Mouse (Mus musculus): ENCODE measurements around the gene Myo9b. TPM values are rescaled to one million over a fixed set of nuclear protein-coding genes. Genes with fewer than 3 reads are reported as not detected.

Myo9b gene
- polyA plus RNA-seq, 1 experiment = 12.4 TPM

DNA sequence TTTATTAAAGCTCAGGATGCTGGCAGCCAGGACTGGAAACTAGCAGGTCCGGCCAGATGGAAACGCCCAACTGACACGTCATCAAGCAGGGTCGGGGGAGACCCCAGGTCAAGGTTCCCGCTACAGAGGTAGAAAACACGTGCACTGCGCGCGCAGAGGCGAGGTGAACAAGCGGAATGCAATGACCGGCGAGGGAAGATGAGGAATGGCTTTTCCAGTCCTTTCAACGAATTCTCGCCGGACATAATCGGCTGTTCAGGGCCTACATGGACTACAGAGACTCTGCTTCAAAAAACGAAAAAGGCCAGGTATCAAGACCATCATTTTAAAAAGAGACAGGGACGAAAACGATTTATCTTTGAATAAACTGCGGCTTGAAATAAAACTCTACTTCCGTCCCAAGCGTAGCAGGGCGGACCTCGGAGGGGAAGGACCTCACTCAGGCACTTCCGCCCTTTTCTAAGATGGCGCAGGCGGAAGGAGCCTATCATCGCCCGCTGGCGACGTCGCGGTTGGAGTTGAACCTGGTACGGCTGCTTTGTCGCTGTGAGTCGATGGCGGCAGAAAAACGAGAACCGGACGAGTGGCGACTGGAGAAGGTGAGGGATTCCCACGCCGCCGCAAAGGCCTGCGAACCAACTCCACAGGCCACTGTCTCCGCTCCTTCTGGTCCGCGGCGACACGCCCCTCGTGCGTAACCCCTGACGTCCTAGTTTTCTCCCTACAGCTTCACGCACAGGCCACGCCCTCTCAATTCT, 94.4 kb downstream of the Myo9b start, which contains the start of gene Use1:
Gene Use1, plus strand, starts transcription at position 78 of the 758 bp plus-strand sequence.
- peak; percentile 86 for DNase-seq (ENCODE audit: low spot score)

- DNase-seq (ENCODE audit: low spot score) = no peak
Observed at GRCm38 (mm10) chr8:71367529-71368176, 95.1 kb downstream of the Myo9b start.

DNA sequence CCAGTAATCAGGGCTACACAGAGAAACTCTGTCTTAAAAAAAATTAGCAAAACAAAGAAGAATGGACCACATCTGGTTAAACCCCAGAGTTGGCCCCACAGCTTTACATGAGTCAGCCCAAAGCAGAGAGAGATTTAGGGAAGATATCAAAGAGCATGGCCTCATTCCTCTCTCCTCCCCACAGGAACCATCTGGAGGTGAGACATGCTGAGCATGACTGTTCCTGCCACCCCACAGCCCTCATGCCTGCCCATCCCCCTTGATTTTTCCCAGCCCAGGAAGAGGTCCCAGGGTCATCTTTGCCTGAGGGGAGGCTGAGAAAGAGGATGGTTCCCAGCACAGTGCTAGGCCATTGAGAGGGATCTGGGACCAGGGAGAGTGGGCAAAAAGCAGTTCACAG, 95.9 kb downstream of the Myo9b start:
- no peak for DNase-seq (ENCODE audit: low spot score)

DNA sequence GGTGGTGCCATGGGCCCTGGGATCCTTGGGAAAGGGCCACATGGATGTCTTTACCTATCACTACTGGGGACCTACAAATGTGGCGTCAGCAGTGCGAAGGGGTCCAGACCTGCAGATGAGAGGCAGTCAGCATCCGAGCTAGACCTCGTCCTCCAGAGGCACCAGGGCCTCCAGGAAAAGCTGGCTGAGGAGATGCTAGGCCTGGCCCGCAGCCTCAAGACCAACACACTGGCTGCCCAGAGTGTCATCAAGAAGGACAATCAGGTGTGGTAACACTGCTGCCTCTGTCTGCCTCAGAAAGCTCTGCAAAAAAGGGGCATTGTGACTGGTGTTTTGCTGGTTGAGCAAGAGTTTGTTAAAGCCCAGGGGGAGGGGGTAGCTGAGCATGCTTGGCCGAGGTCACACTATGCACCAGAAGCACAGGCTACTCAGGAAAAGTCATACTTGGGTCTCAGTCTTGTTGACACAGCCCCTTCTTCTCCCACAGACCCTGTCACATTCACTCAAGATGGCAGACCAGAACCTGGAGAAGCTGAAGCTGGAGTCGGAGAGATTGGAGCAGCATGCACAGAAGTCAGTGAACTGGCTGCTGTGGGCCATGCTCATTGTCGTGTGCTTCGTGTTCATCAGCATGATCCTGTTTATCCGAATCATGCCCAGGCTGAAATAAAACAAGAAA, 96.7 kb downstream of the Myo9b start:
- DNase-seq (ENCODE audit: low spot score) = no peak

GRCm38 (mm10) chr8:71370711-71371235, 98.3 kb downstream of the Myo9b start:
- DNase-seq (ENCODE audit: low spot score) = no peak

- DNase-seq (ENCODE audit: low spot score) = peak; percentile 100
Observed at GRCm38 (mm10) chr8:71371236-71371848, 98.8 kb downstream of the Myo9b start, which contains the start of gene Ocel1. TSS of gene Ocel1 (plus strand) at chr8:71371298.

DNA sequence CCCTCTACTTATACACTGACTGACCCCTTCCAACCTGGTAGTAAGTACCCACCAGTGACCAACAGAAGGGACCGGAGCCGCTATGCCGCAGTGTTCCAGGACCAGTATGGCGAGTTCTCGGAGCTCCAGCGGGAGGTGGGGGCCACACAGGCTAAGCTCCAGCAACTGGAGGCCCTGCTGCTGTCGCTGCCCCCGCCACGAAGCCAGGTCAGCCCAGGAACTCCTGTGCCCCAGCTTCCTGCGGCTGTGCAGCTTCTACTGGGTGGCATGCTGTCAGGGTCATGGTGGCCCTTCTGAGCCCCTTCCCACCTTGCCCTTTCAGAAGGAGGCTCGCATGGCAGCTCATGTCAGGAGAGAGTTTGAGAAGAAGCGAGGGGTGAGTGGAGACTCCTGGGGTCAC, 99.9 kb downstream of the Myo9b start:
- no peak for DNase-seq (ENCODE audit: low spot score)

GRCm38 (mm10) chr8:71373000-71373399, 100.5 kb downstream of the Myo9b start:
- DNase-seq (ENCODE audit: low spot score) = no peak

- no peak for DNase-seq (ENCODE audit: low spot score)
Observed at GRCm38 (mm10) chr8:71374616-71375206, 102.2 kb downstream of the Myo9b start.

- no peak for DNase-seq (ENCODE audit: low spot score)
Observed at GRCm38 (mm10) chr8:71375581-71376422, 103.3 kb downstream of the Myo9b start.

- no peak for DNase-seq (ENCODE audit: low spot score)
Observed at GRCm38 (mm10) chr8:71376423-71377030, 104.0 kb downstream of the Myo9b start.

DNA sequence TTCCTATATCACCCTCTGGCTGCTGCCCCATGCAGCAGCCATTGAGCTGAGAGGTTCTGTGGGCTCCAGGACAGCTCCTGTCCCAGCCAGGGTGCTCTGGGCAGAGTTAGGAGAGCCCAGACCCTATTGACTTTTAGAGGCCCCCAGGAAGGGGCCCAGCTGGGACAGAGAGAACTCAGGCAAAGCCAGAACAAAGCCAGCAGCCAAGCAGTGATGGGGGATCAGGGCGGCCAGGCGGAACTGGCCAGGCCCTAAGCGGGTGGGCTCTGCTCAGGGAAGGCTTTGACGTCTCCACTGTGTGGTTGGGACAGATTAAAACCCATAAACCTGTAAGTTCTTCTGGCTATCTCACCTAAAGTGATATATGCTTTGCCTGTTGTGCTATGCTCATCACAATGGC, 106.5 kb downstream of the Myo9b start:
- DNase-seq (ENCODE audit: low spot score) = no peak

GRCm38 (mm10) chr8:71379512-71380075, 107.1 kb downstream of the Myo9b start:
- no peak for DNase-seq (ENCODE audit: low spot score)

DNA sequence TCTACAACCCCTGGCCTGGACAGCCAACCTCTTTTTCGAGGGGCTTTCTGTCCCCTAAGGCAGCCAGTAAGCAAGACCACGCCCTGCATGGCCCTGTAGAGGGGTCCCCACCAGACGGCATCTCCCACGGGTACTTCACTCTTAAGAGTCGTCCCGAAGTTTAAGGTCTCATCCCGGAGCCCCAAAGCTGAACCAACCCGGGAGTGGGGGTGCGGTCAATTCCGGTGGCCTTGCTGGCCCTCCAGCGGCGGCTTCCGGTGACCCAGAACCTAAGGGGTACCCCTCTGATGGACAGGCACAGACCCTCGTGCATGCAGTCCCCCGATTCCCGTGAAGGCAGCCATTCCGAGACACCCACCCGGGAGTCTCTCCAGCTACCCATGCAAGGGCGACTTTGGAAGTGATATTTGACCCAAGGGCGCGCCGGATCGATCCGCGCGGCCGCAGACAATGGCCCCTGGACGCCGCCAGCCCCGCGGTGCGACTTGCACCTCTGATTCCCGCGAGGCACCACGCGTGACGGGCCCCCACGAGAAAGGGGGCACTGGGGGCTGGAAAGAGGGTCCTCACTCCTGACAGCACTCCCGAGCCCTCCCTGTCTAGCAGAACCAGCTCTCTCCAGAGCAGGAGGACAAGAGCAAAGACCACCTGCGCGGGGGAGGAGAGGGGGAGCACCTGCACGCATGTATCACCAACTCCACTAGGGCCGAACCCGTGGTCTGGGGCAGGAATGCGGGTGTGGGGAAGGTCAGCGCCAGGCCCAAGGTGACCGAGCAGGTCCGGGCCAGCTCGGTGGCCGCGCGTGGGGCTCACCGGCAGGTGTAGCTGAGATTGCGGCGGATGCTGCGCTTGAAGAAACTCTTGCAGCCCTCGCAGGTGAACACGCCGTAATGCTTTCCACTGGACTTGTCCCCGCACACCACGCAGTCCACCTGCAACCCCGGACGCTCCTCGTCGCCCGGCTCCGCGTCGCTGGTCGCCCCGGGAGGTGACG, 108.0 kb downstream of the Myo9b start:
- DNase-seq (ENCODE audit: low spot score) = no peak

- peak; percentile 85 for DNase-seq (ENCODE audit: low spot score)
Observed at GRCm38 (mm10) chr8:71381421-71381970, 109.0 kb downstream of the Myo9b start, which contains the start of gene Nr2f6. TSS of gene Nr2f6 (minus strand) at chr8:71381960.

DNA sequence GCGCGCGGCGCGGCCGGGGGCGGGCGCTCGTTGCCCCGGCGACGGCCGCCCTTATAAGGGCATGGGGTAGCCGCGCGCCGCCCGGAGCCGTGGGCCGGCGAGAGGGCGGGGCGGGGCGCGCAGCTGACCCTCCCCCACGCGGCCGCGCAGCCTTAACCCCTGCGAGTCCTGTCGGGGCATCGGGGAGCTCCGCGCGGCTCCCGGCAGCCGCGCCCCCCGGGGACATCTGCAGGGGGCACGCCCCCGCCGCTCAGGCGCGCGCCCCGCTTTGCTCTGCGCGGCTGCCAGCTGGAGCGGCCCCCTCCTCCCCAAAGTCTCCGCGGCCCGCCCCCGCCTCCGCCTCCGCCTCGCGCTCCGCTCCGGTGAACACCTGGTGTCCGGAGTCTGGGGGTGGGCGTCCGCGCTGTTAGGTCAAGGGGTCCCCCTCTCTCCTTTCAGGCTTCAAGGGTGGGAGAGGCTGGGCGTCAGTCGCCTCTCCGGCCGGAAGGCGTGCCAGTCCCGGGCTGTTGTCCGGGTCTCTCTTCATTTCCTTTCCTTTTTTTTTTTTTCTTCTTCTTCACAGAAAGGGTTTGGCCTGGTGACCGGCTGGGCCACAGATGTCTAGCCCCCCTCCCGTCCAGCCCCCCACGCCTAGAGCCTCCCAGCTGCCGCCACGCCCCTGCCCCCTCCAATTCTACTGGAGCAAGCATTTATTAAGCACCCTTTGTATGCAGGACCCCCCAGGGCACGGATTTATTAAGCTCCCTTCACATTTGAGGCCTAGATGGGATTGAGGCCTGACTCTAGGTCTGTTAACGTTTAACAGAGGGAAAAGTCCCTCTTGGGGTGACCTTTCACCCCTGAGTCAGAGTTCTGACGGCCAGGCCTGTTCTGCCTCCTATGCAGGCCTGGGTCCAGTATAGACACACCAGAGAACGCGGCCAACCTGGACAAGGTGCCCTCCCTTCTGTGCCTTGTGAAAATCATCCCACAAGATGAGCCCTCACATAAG, 109.8 kb downstream of the Myo9b start:
- DNase-seq (ENCODE audit: low spot score) = peak; percentile 79

DNA sequence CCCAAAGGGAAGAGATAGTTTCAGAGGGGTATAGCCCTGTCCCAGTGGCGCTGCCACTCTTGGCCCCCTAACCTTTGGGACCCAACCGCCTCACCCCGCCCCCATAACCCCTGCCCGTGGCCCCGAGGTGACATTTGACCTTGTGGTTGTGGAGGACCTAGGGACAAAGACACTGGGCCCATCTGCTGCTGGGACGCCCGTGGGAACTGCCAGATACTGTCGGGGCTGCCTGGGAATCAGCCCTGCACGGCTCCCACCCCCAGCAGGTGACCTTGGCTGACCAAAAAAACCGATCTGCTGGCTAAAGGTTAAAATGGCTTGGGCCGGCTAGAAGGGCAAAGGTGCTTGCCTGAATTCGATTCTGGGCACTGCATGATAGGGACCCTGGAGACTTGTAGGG, 110.9 kb downstream of the Myo9b start:
- no peak for DNase-seq (ENCODE audit: low spot score)

Data from urinary bladder, adult 2 months (tissue).